Mouse (Mus musculus) kidney, embryonic 15.5 days (tissue): ENCODE measurements at regions not wholly inside any gene's neighbourhood (a gene's known extent, or its start where the extent isn't known, plus 50 kb on each side); places are given as distances from the start of the nearest gene placed in this dataset.
A peak's percentile ranks its signal among the peaks of the same experiment; 100 is the strongest.

Source experiments
- ATAC-seq: fragments of 200-750 bp; cut with Nextera tagmentation; replicated peaks from 2 replicates; pipeline ENCODE4 v1.8.0; 2017; ENCODE audit warnings: moderate TSS enrichment; ENCODE audit not compliant: low FRiP score
- H3K27ac ChIP-seq: fragments of 300-500 bp; sonication (generic); 2 replicates; pipeline ENCODE4 v1.5.1; 2015; ENCODE audit warnings: mild to moderate bottlenecking, inconsistent platforms
- H3K27me3 ChIP-seq: fragments of 300-500 bp; sonication (generic); 2 replicates; pipeline ENCODE4 v1.6.1; 2015; ENCODE audit warnings: inconsistent platforms
- H3K36me3 ChIP-seq: fragments of 300-500 bp; sonication (generic); 2 replicates; pipeline ENCODE4 v1.6.1; 2015; ENCODE audit warnings: inconsistent platforms
- H3K4me1 ChIP-seq: fragments of 300-500 bp; sonication (generic); 2 replicates; pipeline ENCODE4 v1.6.1; 2015; ENCODE audit warnings: inconsistent platforms
- H3K4me2 ChIP-seq: fragments of 300-500 bp; sonication (generic); 2 replicates; pipeline ENCODE4 v1.6.1; 2015; ENCODE audit warnings: moderate library complexity, mild to moderate bottlenecking, inconsistent platforms
- H3K4me3 ChIP-seq: fragments of 300-500 bp; sonication (generic); replicated peaks from 2 replicates; pipeline ENCODE4 v1.5.1; 2015; ENCODE audit warnings: mild to moderate bottlenecking, inconsistent platforms
- H3K9ac ChIP-seq: fragments of 300-500 bp; sonication (generic); 2 replicates; pipeline ENCODE4 v1.6.1; 2015; ENCODE audit warnings: mild to moderate bottlenecking, inconsistent platforms
- H3K9me3 ChIP-seq: fragments of 300-500 bp; sonication (generic); replicated peaks from 2 replicates; pipeline ENCODE4 v1.6.1; 2016; ENCODE audit warnings: inconsistent platforms
- WGBS: fragments of 180-500 bp; shearing (Covaris S2); methylation state at CpG from one replicate; pipeline ENCODE4 v1.1.7; 2015; ENCODE audit warnings: mixed read lengths; 5-methylcytosine and 5-hydroxymethylcytosine counted together

- H3K9ac ChIP-seq = no peak overlapping the region
- no peak overlapping the region for H3K4me2 ChIP-seq
- no peaks in the 10 kb centered on the region for H3K9me3 ChIP-seq
- peak; percentile 89 for ATAC-seq
- H3K27me3 ChIP-seq = no peaks in the 10 kb centered on the region
- H3K27ac ChIP-seq = no peak overlapping the region
- 36% methylated on average over 3 of the region's 3 CpGs for WGBS
- H3K36me3 ChIP-seq = no peaks in the 10 kb centered on the region
- no peak overlapping the region for H3K4me3 ChIP-seq
- peaks cover 3% of the 10 kb centered on the region; the same call in 1 of the 2 replicates for H3K4me1 ChIP-seq
These were observed 676.4 kb upstream of the Zeb2 start for GRCm38 (mm10) chr2:45793561-45793960.

- H3K36me3 ChIP-seq = no peaks in the 10 kb centered on the region
- 74% methylated on average over 4 of the region's 4 CpGs for WGBS
- no peak overlapping the region for H3K9ac ChIP-seq
- no peak overlapping the region for H3K4me3 ChIP-seq
- H3K4me1 ChIP-seq = peaks cover 18% of the 10 kb centered on the region
- H3K9me3 ChIP-seq = no peaks in the 10 kb centered on the region
- no peaks in the 10 kb centered on the region for H3K27me3 ChIP-seq
- ATAC-seq = no peak
- H3K27ac ChIP-seq = no peak overlapping the region
- no peak overlapping the region for H3K4me2 ChIP-seq
These were observed 672.5 kb upstream of the Zeb2 start for GRCm38 (mm10) chr2:45789739-45790138.

GRCm38 (mm10) chr2:45787732-45788390 is 670.7 kb upstream of the Zeb2 start:
- peak; percentile 92 for ATAC-seq
- no peaks in the 10 kb centered on the region for H3K36me3 ChIP-seq
- H3K4me1 ChIP-seq = peaks cover 15% of the 10 kb centered on the region
- no peaks in the 10 kb centered on the region for H3K9me3 ChIP-seq
- peak overlapping the region; percentile 37 for H3K27ac ChIP-seq
- H3K4me3 ChIP-seq = peak overlapping the region; percentile 3; the same call in 1 of the 2 replicates
- H3K9ac ChIP-seq = no peak overlapping the region
- no peaks in the 10 kb centered on the region for H3K27me3 ChIP-seq
- WGBS = 45% methylated on average over 16 of the region's 16 CpGs
- H3K4me2 ChIP-seq = peak overlapping the region; percentile 50

- ATAC-seq = no peak
- 30% methylated on average over 6 of the region's 6 CpGs for WGBS
These were observed 669.6 kb upstream of the Zeb2 start for GRCm38 (mm10) chr2:45786787-45787186.

GRCm38 (mm10) chr2:45785684-45786083 is 668.5 kb upstream of the Zeb2 start:
- Histone ChIP-seq H3K27ac (no peak overlapping the region), H3K4me1 (peaks cover 15% of the 10 kb centered on the region), H3K36me3 (no peaks in the 10 kb centered on the region), H3K27me3 (no peaks in the 10 kb centered on the region), H3K9me3 (no peaks in the 10 kb centered on the region), H3K4me2 (no peak overlapping the region), H3K9ac (no peak overlapping the region), H3K4me3 (no peak overlapping the region)
- ATAC-seq = peak; percentile 78
- WGBS = 47% methylated on average over 2 of the region's 2 CpGs

More at GRCm38 (mm10) chr2:45786787-45787186, 669.6 kb upstream of the Zeb2 start:
- Histone ChIP-seq H3K9me3 (no peaks in the 10 kb centered on the region), H3K9ac (no peak overlapping the region), H3K4me2 (no peak overlapping the region), H3K4me3 (no peak overlapping the region), H3K27me3 (no peaks in the 10 kb centered on the region), H3K27ac (no peak overlapping the region), H3K36me3 (no peaks in the 10 kb centered on the region), H3K4me1 (peaks cover 15% of the 10 kb centered on the region)

- no peak overlapping the region for H3K27ac ChIP-seq
- no peak overlapping the region for H3K4me2 ChIP-seq
- H3K36me3 ChIP-seq = no peaks in the 10 kb centered on the region
- H3K27me3 ChIP-seq = no peaks in the 10 kb centered on the region
- 68% methylated on average over 9 of the region's 9 CpGs for WGBS
- H3K9ac ChIP-seq = no peak overlapping the region
- H3K9me3 ChIP-seq = no peaks in the 10 kb centered on the region
- H3K4me3 ChIP-seq = no peak overlapping the region
- ATAC-seq = no peak
- H3K4me1 ChIP-seq = peaks cover 15% of the 10 kb centered on the region
These were observed 666.6 kb upstream of the Zeb2 start for GRCm38 (mm10) chr2:45783634-45784412.

GRCm38 (mm10) chr2:45777466-45777865 is 660.3 kb upstream of the Zeb2 start:
- Histone ChIP-seq H3K9ac (no peak overlapping the region), H3K4me3 (no peak overlapping the region), H3K36me3 (no peaks in the 10 kb centered on the region), H3K4me2 (no peak overlapping the region), H3K27me3 (no peaks in the 10 kb centered on the region), H3K27ac (no peak overlapping the region), H3K4me1 (no peaks in the 10 kb centered on the region), H3K9me3 (no peaks in the 10 kb centered on the region)
- no peak for ATAC-seq
- WGBS = 89% methylated on average over 7 of the region's 7 CpGs

GRCm38 (mm10) chr2:45776485-45777135 is 659.4 kb upstream of the Zeb2 start:
- no peaks in the 10 kb centered on the region for H3K27me3 ChIP-seq
- H3K4me1 ChIP-seq = no peaks in the 10 kb centered on the region
- no peak overlapping the region for H3K4me2 ChIP-seq
- H3K4me3 ChIP-seq = no peak overlapping the region
- no peaks in the 10 kb centered on the region for H3K36me3 ChIP-seq
- H3K27ac ChIP-seq = no peak overlapping the region
- no peak for ATAC-seq
- H3K9me3 ChIP-seq = no peaks in the 10 kb centered on the region
- WGBS = 88% methylated on average over 17 of the region's 17 CpGs
- H3K9ac ChIP-seq = no peak overlapping the region

GRCm38 (mm10) chr2:45775691-45776090 is 658.5 kb upstream of the Zeb2 start:
- H3K27me3 ChIP-seq = no peaks in the 10 kb centered on the region
- no peaks in the 10 kb centered on the region for H3K9me3 ChIP-seq
- no peaks in the 10 kb centered on the region for H3K36me3 ChIP-seq
- 84% methylated on average over 4 of the region's 4 CpGs for WGBS
- H3K9ac ChIP-seq = no peak overlapping the region
- no peak for ATAC-seq
- no peak overlapping the region for H3K4me2 ChIP-seq
- H3K4me1 ChIP-seq = no peaks in the 10 kb centered on the region
- no peak overlapping the region for H3K27ac ChIP-seq
- no peak overlapping the region for H3K4me3 ChIP-seq

- Histone ChIP-seq H3K4me3 (no peak overlapping the region), H3K27ac (no peak overlapping the region), H3K9ac (no peak overlapping the region), H3K4me2 (no peak overlapping the region), H3K27me3 (no peaks in the 10 kb centered on the region), H3K9me3 (no peaks in the 10 kb centered on the region), H3K36me3 (no peaks in the 10 kb centered on the region), H3K4me1 (no peaks in the 10 kb centered on the region)
- WGBS = 92% methylated on average over 3 of the region's 3 CpGs
- ATAC-seq = no peak
These were observed 657.2 kb upstream of the Zeb2 start for GRCm38 (mm10) chr2:45774416-45774815.

GRCm38 (mm10) chr2:45757176-45757575 is 640.0 kb upstream of the Zeb2 start:
- Histone ChIP-seq H3K4me3 (no peak overlapping the region), H3K36me3 (no peaks in the 10 kb centered on the region), H3K4me2 (no peak overlapping the region), H3K27ac (no peak overlapping the region), H3K4me1 (no peaks in the 10 kb centered on the region), H3K9ac (no peak overlapping the region), H3K9me3 (no peaks in the 10 kb centered on the region), H3K27me3 (no peaks in the 10 kb centered on the region)
- ATAC-seq = no peak
- WGBS = 56% methylated on average over 1 of the region's 1 CpGs

GRCm38 (mm10) chr2:45756395-45756794 is 639.2 kb upstream of the Zeb2 start:
- ATAC-seq = no peak
- Histone ChIP-seq H3K4me1 (no peaks in the 10 kb centered on the region), H3K9ac (no peak overlapping the region), H3K36me3 (no peaks in the 10 kb centered on the region), H3K4me2 (no peak overlapping the region), H3K27me3 (no peaks in the 10 kb centered on the region), H3K27ac (no peak overlapping the region), H3K4me3 (no peak overlapping the region), H3K9me3 (no peaks in the 10 kb centered on the region)
- WGBS = 79% methylated on average over 3 of the region's 3 CpGs
